Mouse (Mus musculus) skeletal muscle tissue, adult 2 months (tissue): ENCODE results near the gene Ccnb1.
"Not testable (repeated sequence)": the region's sequence is repeated elsewhere in the genome, so short reads cannot be mapped to it uniquely, and the experiment has no call there.

Source experiments
- DNase-seq: peaks from one replicate; pipeline ENCODE4 v3.0.0-alpha.2; 2012; ENCODE audit warnings: low read depth, low spot score

Gene Ccnb1

GRCm38 (mm10) chr13:100786414-100786867, at the start of gene Ccnb1:
Gene Ccnb1, minus strand, starts transcription at chr13:100786570.
- peak; percentile 88 for DNase-seq

- no peak for DNase-seq
These were observed 48.4 kb upstream of the Ccnb1 start for GRCm38 (mm10) chr13:100834777-100835176.

- no peak for DNase-seq
These were observed 47.3 kb upstream of the Ccnb1 start for GRCm38 (mm10) chr13:100833640-100834002.

GRCm38 (mm10) chr13:100832741-100833639, 46.6 kb upstream of the Ccnb1 start, which contains the start of gene Slc30a5:
Gene Slc30a5, minus strand, starts transcription at chr13:100833427.
- peak; percentile 99 for DNase-seq

- no peak for DNase-seq
These were observed 45.8 kb upstream of the Ccnb1 start for GRCm38 (mm10) chr13:100832188-100832587.

DNA sequence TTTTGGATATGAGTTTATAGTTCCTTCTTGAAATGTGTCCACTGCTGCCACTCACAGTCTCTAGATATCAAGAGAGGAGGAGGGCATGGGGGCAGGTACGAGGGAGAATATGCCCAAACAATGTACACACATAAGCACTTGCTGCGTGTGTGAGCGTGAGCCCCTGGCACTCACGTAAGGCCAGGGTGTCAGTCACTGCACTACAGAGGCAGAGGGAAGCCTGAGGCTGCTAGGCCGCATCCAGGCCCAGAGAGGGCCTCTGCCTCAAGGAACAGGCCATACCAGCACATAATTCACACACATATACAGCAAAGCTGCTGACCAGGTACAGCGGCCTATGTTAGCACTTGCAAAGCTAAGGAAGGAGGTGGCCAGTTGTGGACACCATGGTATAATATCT, 44.8 kb upstream of the Ccnb1 start:
- DNase-seq: no peak

GRCm38 (mm10) chr13:100825627-100826410, 39.4 kb upstream of the Ccnb1 start:
- no peak for DNase-seq

DNA sequence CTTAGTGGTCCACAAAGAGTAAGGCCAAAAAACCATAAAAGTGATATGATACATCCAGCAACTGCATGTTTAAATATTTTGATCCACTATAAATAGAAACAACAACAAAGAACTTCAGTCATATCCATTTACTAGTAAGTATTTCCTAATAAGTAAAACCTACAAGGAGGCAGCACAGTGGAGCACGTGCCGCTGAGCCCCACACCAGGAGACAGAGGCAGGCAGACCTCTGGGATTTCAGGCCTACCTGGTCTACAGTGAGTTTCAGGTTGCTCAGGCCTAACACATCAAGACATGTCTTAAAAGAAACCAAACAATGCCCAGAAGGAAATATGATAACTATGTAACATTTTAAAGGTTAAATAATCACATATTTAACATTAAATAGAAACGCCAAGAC, 38.5 kb upstream of the Ccnb1 start:
- DNase-seq: no peak

DNA sequence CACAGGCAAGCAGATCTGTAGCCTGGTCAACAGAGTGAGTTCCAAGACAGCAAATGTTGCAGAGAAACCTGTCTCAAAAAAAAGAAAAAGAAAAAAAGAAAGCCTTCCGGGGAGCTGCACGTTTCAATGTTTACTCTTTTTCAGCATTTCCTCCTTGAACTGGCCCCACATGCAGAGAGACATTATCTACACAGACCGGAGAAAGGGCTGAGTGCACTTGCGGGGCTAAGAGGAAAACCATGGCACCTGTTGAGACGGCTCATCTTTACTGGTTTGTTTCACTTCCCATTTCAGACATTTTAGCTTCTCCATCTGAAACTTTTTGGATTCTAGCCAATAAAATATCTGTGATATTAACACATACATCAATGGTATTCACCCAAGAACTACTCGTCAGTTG, 37.9 kb upstream of the Ccnb1 start:
- DNase-seq: no peak

DNA sequence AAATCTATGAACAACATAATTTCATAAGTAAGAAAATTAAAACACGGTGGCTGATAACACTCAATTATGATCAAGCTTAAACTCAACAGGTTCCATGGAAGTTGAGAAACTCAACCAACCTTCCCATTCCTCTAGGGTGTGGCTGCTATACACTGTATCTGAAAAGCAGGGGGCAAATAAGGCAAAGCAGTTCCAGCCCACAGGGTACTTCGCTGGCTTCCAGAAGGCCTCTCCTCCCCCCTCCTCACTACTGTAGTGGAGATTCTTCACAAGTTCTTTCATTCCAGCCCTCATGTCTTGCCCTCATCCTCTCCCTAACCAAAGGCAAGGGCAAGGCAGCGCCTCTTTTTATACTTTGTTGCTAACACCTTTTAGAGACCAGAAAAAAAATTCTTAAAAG, 37.5 kb upstream of the Ccnb1 start:
- DNase-seq: no peak

GRCm38 (mm10) chr13:100814451-100814850, 28.1 kb upstream of the Ccnb1 start:
- DNase-seq: no peak

- DNase-seq: no peak
These were observed 19.4 kb upstream of the Ccnb1 start for GRCm38 (mm10) chr13:100805776-100806175.

DNA sequence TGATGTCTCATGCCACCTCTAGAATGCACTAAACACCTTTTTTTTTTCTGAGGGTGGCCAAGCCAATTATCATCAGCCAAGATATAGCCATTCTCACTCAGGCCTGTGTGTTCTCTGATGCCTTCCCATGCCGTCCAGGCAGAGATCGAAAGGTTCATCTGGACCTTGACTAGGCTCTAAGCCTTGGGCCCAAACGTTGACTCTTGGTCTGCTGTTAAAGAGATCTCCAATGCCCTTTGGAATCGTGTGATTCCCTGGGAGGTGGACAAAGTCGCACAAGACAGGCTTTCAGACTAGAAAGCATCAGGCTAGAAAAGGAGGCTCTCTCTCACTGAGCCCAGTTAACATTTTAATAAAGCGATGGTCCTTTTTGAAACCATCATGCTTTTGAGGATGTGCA, 10.8 kb upstream of the Ccnb1 start:
- no peak for DNase-seq

- no peak for DNase-seq
These were observed 2.7 kb upstream of the Ccnb1 start for GRCm38 (mm10) chr13:100789083-100789482.

DNA sequence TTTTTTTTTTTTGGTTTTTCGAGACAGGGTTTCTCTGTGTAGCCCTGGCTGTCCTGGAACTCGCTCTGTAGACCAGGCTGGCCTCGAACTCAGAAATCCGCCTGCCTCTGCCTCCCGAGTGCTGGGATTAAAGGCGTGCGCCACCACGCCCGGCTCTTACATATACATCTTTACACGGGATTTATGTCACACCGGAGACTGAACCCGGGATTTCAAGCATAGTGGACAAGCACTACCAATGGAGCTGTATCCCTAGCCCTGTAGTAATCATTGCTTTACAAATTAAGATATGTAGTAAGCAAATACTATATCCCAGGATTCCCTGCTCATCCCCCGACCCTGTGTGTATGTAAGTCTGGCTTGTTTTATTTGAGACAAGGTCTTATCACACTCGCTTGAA, 1.7 kb upstream of the Ccnb1 start:
- DNase-seq: not testable (repeated sequence)

DNA sequence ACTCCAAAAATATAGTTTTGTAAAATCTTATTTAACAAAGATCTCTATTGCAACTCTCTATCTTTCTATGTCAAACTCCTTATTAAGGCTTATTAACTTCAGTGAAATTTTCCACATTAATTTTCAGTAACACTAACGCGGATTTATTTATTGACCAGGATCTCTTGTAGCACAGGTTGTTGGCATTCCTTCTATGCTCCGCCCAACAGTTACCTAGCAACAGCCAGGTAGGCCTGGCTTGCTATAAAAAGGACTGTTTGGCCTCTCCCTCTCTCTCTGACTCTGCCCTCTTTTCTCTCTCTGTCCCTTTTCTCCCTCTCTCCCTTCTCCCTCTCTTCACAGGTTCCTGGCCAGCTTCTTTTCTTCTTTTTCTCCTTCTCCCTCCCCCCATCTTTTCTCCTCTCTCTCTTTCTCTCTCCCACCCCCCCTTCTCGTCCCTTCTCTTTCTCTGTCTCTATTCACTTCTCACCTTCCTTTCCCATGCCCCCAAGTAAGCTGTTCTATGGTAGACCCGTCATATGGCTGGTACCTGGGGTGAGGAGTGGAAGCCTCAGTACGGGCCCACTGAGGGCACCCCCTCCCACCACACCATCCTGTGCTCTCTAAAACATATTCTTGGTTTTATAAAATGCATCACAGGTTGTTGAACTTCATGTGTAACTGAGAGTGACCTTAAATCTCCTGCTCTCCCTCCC, 1.1 kb upstream of the Ccnb1 start:
- no peak for DNase-seq

DNA sequence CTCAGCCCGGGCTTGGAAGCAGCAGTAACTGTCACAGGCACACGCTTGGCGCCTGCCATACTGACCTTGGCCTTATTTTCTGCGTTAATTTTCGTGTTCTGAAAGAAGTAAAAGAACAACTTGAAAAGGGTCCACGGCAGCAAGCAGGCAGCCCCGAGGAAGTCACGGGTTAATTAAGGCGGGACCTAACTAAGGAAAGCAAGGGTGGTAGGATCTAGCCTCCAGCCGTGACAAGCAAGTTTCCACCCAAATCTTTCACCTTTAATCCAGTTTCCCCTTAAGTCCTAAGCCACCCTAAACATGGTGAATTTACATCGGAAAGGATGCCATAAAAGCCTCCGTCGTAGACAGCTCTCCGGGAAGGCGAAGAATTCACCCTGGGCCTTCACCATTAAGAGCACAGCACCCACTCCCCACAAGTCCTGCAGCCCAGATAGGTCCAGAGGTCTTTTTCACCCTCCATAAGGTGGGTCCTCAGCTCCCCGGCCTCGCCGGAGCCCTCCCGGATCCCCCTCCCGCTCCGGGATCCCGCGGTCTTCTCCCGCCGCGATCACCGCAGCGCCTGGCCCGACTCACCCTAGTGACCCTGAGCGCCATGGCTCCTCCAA, 460 bp downstream of the Ccnb1 start:
- no peak for DNase-seq

DNA sequence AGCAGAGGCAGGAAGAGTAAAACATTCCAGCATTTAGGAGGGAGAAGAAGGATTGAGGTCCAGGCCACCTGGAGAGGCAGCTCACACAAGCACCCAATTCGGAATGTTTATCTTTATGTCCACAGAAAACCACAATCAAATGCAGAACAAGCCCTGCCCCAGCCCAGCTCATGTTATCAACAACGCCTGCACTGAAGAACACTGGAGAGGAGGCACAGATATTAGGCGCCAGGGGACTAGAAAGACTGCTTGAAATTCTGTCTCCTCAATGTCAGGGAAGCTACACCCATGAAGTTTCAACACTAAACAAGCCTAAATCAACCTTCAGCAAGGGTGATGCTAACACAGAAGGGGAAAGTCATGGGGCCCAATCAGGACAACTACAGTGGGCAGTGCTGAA, 8.9 kb downstream of the Ccnb1 start:
- DNase-seq: no peak

GRCm38 (mm10) chr13:100776710-100777109, 9.7 kb downstream of the Ccnb1 start:
- no peak for DNase-seq

DNA sequence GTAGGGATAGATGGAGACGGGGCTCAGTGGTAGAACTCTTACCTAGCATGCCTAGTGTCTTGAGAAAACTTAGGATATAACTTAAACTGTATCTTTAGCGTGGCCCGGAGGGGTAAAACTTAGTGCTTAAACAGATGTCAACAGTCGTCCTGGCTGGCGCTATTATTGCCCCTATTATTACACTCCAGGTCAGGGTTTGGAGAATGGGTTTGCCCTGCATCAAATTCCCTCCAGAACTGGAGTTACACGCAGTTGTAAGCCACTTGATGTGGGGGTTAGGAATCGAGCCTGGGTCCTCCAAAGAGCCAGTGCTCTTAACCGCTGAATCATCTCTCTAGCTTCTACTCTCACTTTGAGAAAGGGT, 10.3 kb downstream of the Ccnb1 start:
- DNase-seq: no peak

- peak; percentile 72 for DNase-seq
These were observed 10.9 kb downstream of the Ccnb1 start, which contains the start of gene Cenph for GRCm38 (mm10) chr13:100775252-100776055. Gene Cenph, minus strand, starts transcription at chr13:100775899.
